Mouse (Mus musculus) ES-E14 (cell line): ENCODE data around the gene Wdr46.

Source experiments
- HCFC1 ChIP-seq: IDR thresholded peaks from 2 replicates; pipeline ENCODE4 v1.6.1; 2012; ENCODE audit warnings: low read length, inconsistent platforms, borderline replicate concordance; ENCODE audit not compliant: insufficient read depth
- ZC3H11A ChIP-seq: IDR thresholded peaks from 2 replicates; pipeline ENCODE4 v1.6.1; 2012; ENCODE audit warnings: low read depth, mild to moderate bottlenecking, inconsistent platforms, low read length, borderline replicate concordance
- ZNF384 ChIP-seq: IDR thresholded peaks from 2 replicates; pipeline ENCODE4 v1.6.1; 2012; ENCODE audit warnings: low read depth, low read length, inconsistent platforms

DNA sequence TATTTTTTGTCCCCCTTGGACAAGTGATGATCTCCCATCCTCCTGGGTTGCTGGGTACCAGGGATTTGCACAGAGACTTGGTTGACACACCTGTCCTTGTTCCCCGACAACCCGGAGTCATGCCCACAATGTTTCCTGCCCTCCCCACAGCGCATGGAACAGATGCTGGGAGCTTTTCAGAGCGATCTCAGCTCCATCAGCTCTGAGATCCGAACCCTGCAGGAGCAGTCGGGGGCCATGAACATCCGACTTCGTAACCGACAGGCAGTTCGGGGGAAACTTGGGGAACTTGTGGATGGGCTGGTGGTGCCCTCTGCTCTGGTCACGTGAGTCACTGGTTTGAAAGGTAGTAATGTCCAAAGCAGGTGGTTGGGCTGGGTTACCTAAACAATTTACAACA is 18.0 kb downstream of the Wdr46 start:
- TF ChIP-seq HCFC1 (no peak), ZNF384 (no peak), ZC3H11A (no peak)
